Mouse (Mus musculus) neural tube, embryonic 14.5 days (tissue): ENCODE results near the gene Krba1. TPM values are rescaled to one million over a fixed set of nuclear protein-coding genes. Genes with fewer than 3 reads are reported as not detected.
A peak's percentile ranks its signal among the peaks of the same experiment; 100 is the strongest.

Experiments
- ATAC-seq: fragments of 200-750 bp; cut with Nextera tagmentation; 2 replicates; pipeline ENCODE4 v1.8.0; 2017; ENCODE audit warnings: low read depth, mild to moderate bottlenecking, moderate TSS enrichment, moderate library complexity
- H3K27ac ChIP-seq: fragments of 300-500 bp; sonication (generic); 2 replicates; pipeline ENCODE4 v1.5.1; 2014; ENCODE audit warnings: low read depth, mild to moderate bottlenecking, control low read depth, low read length, moderate library complexity, mixed read lengths
- H3K27me3 ChIP-seq: fragments of 300-500 bp; sonication (generic); 2 replicates; pipeline ENCODE4 v1.6.1; 2014; ENCODE audit warnings: low read length; ENCODE audit not compliant: control insufficient read depth, insufficient read depth
- H3K36me3 ChIP-seq: fragments of 300-500 bp; sonication (generic); 2 replicates; pipeline ENCODE4 v1.6.1; 2014; ENCODE audit warnings: low read length, mixed read lengths; ENCODE audit not compliant: control insufficient read depth, insufficient read depth
- H3K4me1 ChIP-seq: fragments of 300-500 bp; sonication (generic); 2 replicates; pipeline ENCODE4 v1.6.1; 2014; ENCODE audit warnings: low read length; ENCODE audit not compliant: control insufficient read depth, insufficient read depth
- H3K4me2 ChIP-seq: fragments of 300-500 bp; sonication (generic); 2 replicates; pipeline ENCODE4 v1.6.1; 2014; ENCODE audit warnings: mild to moderate bottlenecking, low read depth, low read length, control low read depth
- H3K4me3 ChIP-seq: fragments of 300-500 bp; sonication (generic); 2 replicates; pipeline ENCODE4 v1.5.1; 2014; ENCODE audit warnings: low read depth, low read length, control low read depth, mixed read lengths
- H3K9ac ChIP-seq: fragments of 300-500 bp; sonication (generic); replicated peaks from 2 replicates; pipeline ENCODE4 v1.6.1; 2014; ENCODE audit warnings: low read depth, mild to moderate bottlenecking, control low read depth, low read length, mixed read lengths
- H3K9me3 ChIP-seq: fragments of 300-500 bp; sonication (generic); 2 replicates; pipeline ENCODE4 v1.6.1; 2016; ENCODE audit warnings: low read length; ENCODE audit not compliant: control insufficient read depth
- WGBS: fragments of 180-500 bp; shearing (Covaris S2); extraction: QIAGEN DNeasy Blood & Tissue Kit; methylation state at CpG from one replicate; pipeline ENCODE4 v1.1.7; 2014; 5-methylcytosine and 5-hydroxymethylcytosine counted together
- polyA plus RNA-seq: library from polyadenylated mRNA; unstranded; fragments of >200 nt; fragmentation: Nextera tagmentation; extraction: Ambion mirVana; gene quantifications from 2 replicates; pipeline ENCODE4 v1.2.1, GENCODE M21; 2014

Krba1 gene
- polyA plus RNA-seq: 26.7 and 28.1 TPM in 2 replicates

- peak; percentile 98 for ATAC-seq
- WGBS: 1% methylated on average over 65 of the region's 65 CpGs
Observed at GRCm38 (mm10) chr6:48395105-48396007, at the start of gene Krba1. Gene Krba1 (plus strand): TSS chr6:48395586.

GRCm38 (mm10) chr6:48358897-48359296 lies 36.5 kb upstream of the Krba1 start:
- H3K27ac ChIP-seq: no peak overlapping the region
- no peaks in the 10 kb centered on the region for H3K4me1 ChIP-seq
- H3K4me2 ChIP-seq: no peak overlapping the region
- no peaks in the 10 kb centered on the region for H3K36me3 ChIP-seq
- no peak overlapping the region for H3K4me3 ChIP-seq
- 80% methylated on average over 3 of the region's 3 CpGs for WGBS
- H3K9me3 ChIP-seq: no peaks in the 10 kb centered on the region
- no peak overlapping the region for H3K9ac ChIP-seq
- no peaks in the 10 kb centered on the region for H3K27me3 ChIP-seq
- no peak for ATAC-seq

More at GRCm38 (mm10) chr6:48395105-48396007, at the start of gene Krba1:
- peak within 1 kb of the TSS; percentile 83 for H3K9ac ChIP-seq
- H3K27ac ChIP-seq: peak within 1 kb of the TSS; percentile 81
- no peaks in the 10 kb centered on the region for H3K36me3 ChIP-seq
- H3K4me1 ChIP-seq: peaks cover 22% of the 10 kb centered on the region
- no peaks in the 10 kb centered on the region for H3K9me3 ChIP-seq
- H3K4me2 ChIP-seq: peak within 1 kb of the TSS; percentile 64
- no peaks in the 10 kb centered on the region for H3K27me3 ChIP-seq
- peak within 1 kb of the TSS; percentile 82 for H3K4me3 ChIP-seq

GRCm38 (mm10) chr6:48366322-48366996 lies 28.9 kb upstream of the Krba1 start:
- H3K9me3 ChIP-seq: no peaks in the 10 kb centered on the region
- no peak overlapping the region for H3K4me3 ChIP-seq
- no peak overlapping the region for H3K27ac ChIP-seq
- H3K9ac ChIP-seq: no peak overlapping the region
- no peak overlapping the region for H3K4me2 ChIP-seq
- WGBS: 42% methylated on average over 11 of the region's 11 CpGs
- H3K4me1 ChIP-seq: no peaks in the 10 kb centered on the region
- no peaks in the 10 kb centered on the region for H3K36me3 ChIP-seq
- ATAC-seq: no peak
- H3K27me3 ChIP-seq: no peaks in the 10 kb centered on the region

GRCm38 (mm10) chr6:48388221-48388620 lies 7.2 kb upstream of the Krba1 start:
- no peak for ATAC-seq
- Histone ChIP-seq H3K4me1 (no peaks in the 10 kb centered on the region), H3K9ac (no peak overlapping the region), H3K9me3 (no peaks in the 10 kb centered on the region), H3K4me3 (no peak overlapping the region), H3K27ac (no peak overlapping the region), H3K4me2 (no peak overlapping the region), H3K36me3 (no peaks in the 10 kb centered on the region), H3K27me3 (no peaks in the 10 kb centered on the region)
- 81% methylated on average over 3 of the region's 3 CpGs for WGBS

- H3K36me3 ChIP-seq: no peaks in the 10 kb centered on the region
Observed at GRCm38 (mm10) chr6:48393811-48394210, 1.6 kb upstream of the Krba1 start.

GRCm38 (mm10) chr6:48396008-48396595 lies 716 bp downstream of the Krba1 start:
- 32% methylated on average over 15 of the region's 15 CpGs for WGBS
- Histone ChIP-seq H3K4me3 (peak overlapping the region; percentile 82), H3K27me3 (no peaks in the 10 kb centered on the region), H3K9ac (peak overlapping the region; percentile 83), H3K27ac (peak overlapping the region; percentile 81), H3K36me3 (no peaks in the 10 kb centered on the region), H3K4me1 (peaks cover 22% of the 10 kb centered on the region), H3K4me2 (peak overlapping the region; percentile 64), H3K9me3 (no peaks in the 10 kb centered on the region)
- no peak for ATAC-seq

More at GRCm38 (mm10) chr6:48393811-48394210, 1.6 kb upstream of the Krba1 start:
- Histone ChIP-seq H3K9me3 (no peaks in the 10 kb centered on the region), H3K4me2 (no peak overlapping the region), H3K9ac (no peak overlapping the region), H3K4me3 (no peak overlapping the region), H3K27ac (no peak overlapping the region), H3K27me3 (no peaks in the 10 kb centered on the region), H3K4me1 (peaks cover 20% of the 10 kb centered on the region)
- ATAC-seq: no peak

GRCm38 (mm10) chr6:48396686-48397085 lies 1.3 kb downstream of the Krba1 start:
- H3K27ac ChIP-seq: no peak overlapping the region
- no peaks in the 10 kb centered on the region for H3K9me3 ChIP-seq
- peak overlapping the region; percentile 64 for H3K4me2 ChIP-seq
- ATAC-seq: no peak
- WGBS: 97% methylated on average over 1 of the region's 1 CpGs
- H3K27me3 ChIP-seq: no peaks in the 10 kb centered on the region
- H3K4me1 ChIP-seq: peaks cover 22% of the 10 kb centered on the region
- H3K9ac ChIP-seq: no peak overlapping the region; the same call in 1 of the 2 replicates
- no peaks in the 10 kb centered on the region for H3K36me3 ChIP-seq
- H3K4me3 ChIP-seq: peak overlapping the region; percentile 82

GRCm38 (mm10) chr6:48397336-48397735 lies 1.9 kb downstream of the Krba1 start:
- 64% methylated on average over 4 of the region's 4 CpGs for WGBS
- no peak for ATAC-seq
- no peak overlapping the region; the same call in 1 of the 2 replicates for H3K4me2 ChIP-seq
- H3K9me3 ChIP-seq: no peaks in the 10 kb centered on the region
- H3K36me3 ChIP-seq: no peaks in the 10 kb centered on the region
- no peak overlapping the region; the same call in 1 of the 2 replicates for H3K9ac ChIP-seq
- no peaks in the 10 kb centered on the region for H3K27me3 ChIP-seq
- peaks cover 22% of the 10 kb centered on the region for H3K4me1 ChIP-seq
- no peak overlapping the region for H3K27ac ChIP-seq
- H3K4me3 ChIP-seq: no peak overlapping the region
